Mouse (Mus musculus) olfactory bulb, adult 2 months (tissue): ENCODE data around the gene Chchd10. TPM values are rescaled to one million over a fixed set of nuclear protein-coding genes. Genes with fewer than 3 reads are reported as not detected.

Experiments
- H3K27ac ChIP-seq: fragments of 200-500 bp; 2 replicates; pipeline ENCODE4 v1.5.1; 2012; ENCODE audit warnings: low read depth, low read length; ENCODE audit not compliant: insufficient read depth
- H3K4me1 ChIP-seq: fragments of 200-500 bp; 2 replicates; pipeline ENCODE4 v1.6.1; 2012; ENCODE audit warnings: low read length; ENCODE audit not compliant: control insufficient read depth, insufficient read depth
- H3K4me3 ChIP-seq: fragments of 200-500 bp; 2 replicates; pipeline ENCODE4 v1.5.1; 2012; ENCODE audit warnings: mild to moderate bottlenecking, low read depth, low read length, moderate library complexity; ENCODE audit not compliant: insufficient read depth
- CTCF ChIP-seq: fragments of 200-500 bp; IDR thresholded peaks from 2 replicates; pipeline ENCODE4 v1.5.1; 2012; ENCODE audit warnings: low read depth, mild to moderate bottlenecking, low read length, moderate library complexity; ENCODE audit not compliant: insufficient read depth
- POLR2A ChIP-seq: fragments of 200-500 bp; IDR thresholded peaks from 2 replicates; pipeline ENCODE4 v1.6.1; 2012; ENCODE audit warnings: mild to moderate bottlenecking, low read depth, low read length, moderate library complexity; ENCODE audit not compliant: insufficient read depth
- WGBS: fragments of 180-500 bp; shearing (Covaris S2); methylation state at CpG from one replicate; pipeline ENCODE4 v1.1.7; 2018; 5-methylcytosine and 5-hydroxymethylcytosine counted together
- polyA plus RNA-seq: library from polyadenylated mRNA; stranded (reverse); fragments of >200 nt; gene quantifications from 2 replicates; pipeline ENCODE4 v1.2.4, GENCODE M21; 2012; ENCODE audit warnings: low replicate concordance; ENCODE audit not compliant: missing spikeins, insufficient read depth, insufficient read length

The Chchd10 gene
- polyA plus RNA-seq, 1 experiment = not detected

GRCm38 (mm10) chr10:75921026-75921725, 11.8 kb upstream of the Chchd10 start, which contains the start of gene Smarcb1:
TSS of gene Smarcb1 (minus strand) at chr10:75921617.
- Histone ChIP-seq H3K4me1 (peaks cover 18% of the 10 kb centered on the region), H3K4me3 (peak within 1 kb of the TSS; percentile 63), H3K27ac (peak within 1 kb of the TSS; percentile 88)
- WGBS = under 1% methylated on average over 76 of the region's 76 CpGs
- TF ChIP-seq CTCF (no peak), POLR2A (peak; percentile 92)

DNA sequence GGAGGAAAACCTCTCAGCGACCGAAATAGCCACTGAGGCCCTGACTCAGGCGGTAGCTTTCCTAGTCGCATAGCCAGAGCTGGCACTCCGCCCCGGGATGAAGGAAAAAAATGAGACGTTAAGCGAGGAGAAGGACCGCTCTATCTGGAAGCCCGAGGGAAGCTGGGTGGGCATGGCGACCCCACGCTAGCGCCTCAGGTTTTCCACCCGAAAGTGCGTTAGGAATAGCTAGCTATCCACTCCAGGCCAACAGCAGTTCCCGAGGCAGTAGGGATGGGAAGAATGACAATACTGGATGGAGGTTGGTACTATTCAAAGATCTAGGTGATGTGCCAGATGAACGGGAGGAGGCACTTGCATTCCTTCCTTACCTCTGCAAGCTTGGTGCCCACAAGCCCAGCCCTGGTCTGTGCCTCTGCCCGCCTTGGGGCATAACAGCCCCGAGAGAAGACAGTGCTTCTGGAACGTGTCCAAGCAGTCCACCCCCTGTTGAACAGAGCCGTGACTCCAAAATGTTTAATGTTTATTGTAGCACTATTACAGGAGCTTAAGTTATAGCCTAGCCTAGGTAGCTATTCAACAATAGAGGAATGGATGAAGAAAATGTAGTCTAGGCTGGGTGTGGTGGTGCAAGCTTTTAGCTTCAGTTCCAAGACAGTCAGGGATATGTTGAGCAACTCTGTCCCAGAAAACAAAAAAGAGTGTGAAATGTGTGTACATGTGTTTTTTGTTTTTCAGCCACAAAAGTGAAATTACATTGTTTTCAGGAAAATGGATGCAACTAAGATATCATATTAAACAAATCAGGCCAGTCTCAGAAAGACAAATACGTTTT, 11.0 kb upstream of the Chchd10 start:
- WGBS = 3% methylated on average over 22 of the region's 22 CpGs
- TF ChIP-seq POLR2A (peak; percentile 23), CTCF (no peak)
- H3K27ac ChIP-seq = peak overlapping the region; percentile 88
- H3K4me3 ChIP-seq = peak overlapping the region; percentile 63
- H3K4me1 ChIP-seq = peaks cover 14% of the 10 kb centered on the region

GRCm38 (mm10) chr10:75924324-75924723, 8.6 kb upstream of the Chchd10 start:
- Histone ChIP-seq H3K4me1 (peaks cover 9% of the 10 kb centered on the region; the same call in 1 of the 2 replicates), H3K4me3 (no peak overlapping the region), H3K27ac (no peak overlapping the region)
- TF ChIP-seq POLR2A (no peak), CTCF (no peak)
- WGBS = 67% methylated on average over 2 of the region's 2 CpGs

- no peak for TF ChIP-seq POLR2A
- TF ChIP-seq CTCF = no peak
- 82% methylated on average over 13 of the region's 13 CpGs for WGBS
- H3K27ac ChIP-seq = no peak overlapping the region
- H3K4me3 ChIP-seq = no peak overlapping the region
- peaks cover 8% of the 10 kb centered on the region for H3K4me1 ChIP-seq
Observed at GRCm38 (mm10) chr10:75926396-75926795, 6.5 kb upstream of the Chchd10 start.

DNA sequence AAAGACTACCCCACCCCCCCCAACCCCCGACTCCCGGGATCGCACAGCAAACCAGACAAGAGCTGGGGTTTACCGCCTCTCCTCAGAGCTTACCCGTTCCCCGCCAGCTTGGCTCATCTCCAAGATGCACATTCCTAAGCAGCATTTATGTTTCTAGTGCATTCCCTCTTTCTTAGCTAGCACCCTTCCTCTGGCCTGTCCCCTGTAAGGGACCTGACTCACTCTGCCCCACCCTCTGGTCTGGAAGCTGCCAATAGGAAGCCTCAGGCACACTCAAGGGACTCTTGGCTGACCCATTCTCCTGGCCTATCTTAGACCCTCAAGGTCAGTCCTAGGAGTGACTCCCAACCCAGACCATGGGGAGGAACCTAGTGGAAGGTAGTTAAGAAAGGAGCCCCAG, 2.6 kb upstream of the Chchd10 start:
- H3K4me1 ChIP-seq = peaks cover 21% of the 10 kb centered on the region
- no peak overlapping the region for H3K27ac ChIP-seq
- WGBS = 22% methylated on average over 6 of the region's 6 CpGs
- H3K4me3 ChIP-seq = no peak overlapping the region
- no peak for TF ChIP-seq POLR2A
- no peak for TF ChIP-seq CTCF

DNA sequence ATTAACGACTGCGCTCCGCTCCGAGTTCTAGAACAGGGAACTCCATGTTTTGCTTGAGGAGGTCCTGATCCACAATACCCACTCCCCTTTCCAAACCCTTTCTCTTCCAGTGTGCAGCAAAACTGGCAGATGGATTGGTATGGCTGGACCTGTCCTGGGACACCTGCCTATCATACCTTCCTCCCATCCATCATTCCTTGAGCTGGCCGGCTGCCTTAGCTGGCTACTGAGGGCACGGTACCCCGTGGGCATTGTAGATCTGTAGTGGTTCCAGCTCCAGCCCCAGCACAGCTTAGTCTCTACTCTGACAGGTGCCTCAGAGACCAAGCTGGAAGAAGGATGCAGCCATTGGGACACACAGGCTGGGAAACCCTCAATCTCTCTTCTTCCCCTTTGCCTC, 1.6 kb upstream of the Chchd10 start:
- H3K4me1 ChIP-seq = peaks cover 21% of the 10 kb centered on the region
- H3K27ac ChIP-seq = no peak overlapping the region
- no peak for TF ChIP-seq POLR2A
- no peak for TF ChIP-seq CTCF
- 45% methylated on average over 7 of the region's 7 CpGs for WGBS
- no peak overlapping the region for H3K4me3 ChIP-seq

DNA sequence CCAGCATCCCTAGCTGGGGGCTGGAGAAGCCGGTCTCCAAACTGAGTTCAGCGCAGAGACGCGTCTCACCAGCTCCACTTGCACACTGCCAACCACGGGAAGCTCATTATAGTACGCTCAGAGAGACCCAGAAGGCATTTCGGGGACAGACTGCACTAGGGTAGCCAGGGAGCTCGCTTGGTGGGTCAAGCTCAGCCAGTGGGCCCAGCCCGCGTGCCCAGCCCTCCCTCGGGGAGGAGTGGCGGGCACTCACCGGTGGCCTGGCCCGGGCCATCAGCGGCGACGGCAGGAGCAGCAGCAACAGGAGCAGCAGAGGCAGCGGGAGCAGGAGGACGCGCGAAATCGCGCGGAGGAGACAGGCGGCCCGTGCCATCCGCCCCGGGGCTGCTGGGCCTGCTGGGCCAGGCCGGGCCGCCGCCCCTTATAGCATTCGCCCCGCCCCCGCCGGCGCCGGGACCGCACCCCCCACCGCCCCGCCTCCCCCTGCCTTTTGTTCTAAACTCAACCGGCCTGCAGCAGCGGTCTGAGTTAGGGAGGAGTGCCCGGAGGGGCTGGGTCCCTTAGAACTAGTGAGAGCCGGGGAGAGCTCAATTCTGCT, 750 bp upstream of the Chchd10 start:
- Histone ChIP-seq H3K4me1 (peaks cover 27% of the 10 kb centered on the region), H3K27ac (no peak overlapping the region), H3K4me3 (peak overlapping the region; percentile 48)
- 2% methylated on average over 41 of the region's 44 CpGs for WGBS
- TF ChIP-seq CTCF = peak; percentile 12; the same call in 1 of the 2 replicates
- no peak for TF ChIP-seq POLR2A

GRCm38 (mm10) chr10:75934991-75935390, 2.1 kb downstream of the Chchd10 start:
- peaks cover 35% of the 10 kb centered on the region for H3K4me1 ChIP-seq
- WGBS = 81% methylated on average over 1 of the region's 1 CpGs
- TF ChIP-seq CTCF (no peak), POLR2A (no peak)
- peak overlapping the region; percentile 96; the same call in 1 of the 2 replicates for H3K4me3 ChIP-seq
- H3K27ac ChIP-seq = peak overlapping the region; percentile 99; the same call in 1 of the 2 replicates
